Mouse (Mus musculus): ENCODE data around the gene Trrap. TPM values are rescaled to one million over a fixed set of nuclear protein-coding genes. Genes with fewer than 3 reads are reported as not detected.
A peak's percentile ranks its signal among the peaks of the same experiment; 100 is the strongest.

Trrap gene
- polyA plus RNA-seq, 1 experiment = 109 TPM

DNA sequence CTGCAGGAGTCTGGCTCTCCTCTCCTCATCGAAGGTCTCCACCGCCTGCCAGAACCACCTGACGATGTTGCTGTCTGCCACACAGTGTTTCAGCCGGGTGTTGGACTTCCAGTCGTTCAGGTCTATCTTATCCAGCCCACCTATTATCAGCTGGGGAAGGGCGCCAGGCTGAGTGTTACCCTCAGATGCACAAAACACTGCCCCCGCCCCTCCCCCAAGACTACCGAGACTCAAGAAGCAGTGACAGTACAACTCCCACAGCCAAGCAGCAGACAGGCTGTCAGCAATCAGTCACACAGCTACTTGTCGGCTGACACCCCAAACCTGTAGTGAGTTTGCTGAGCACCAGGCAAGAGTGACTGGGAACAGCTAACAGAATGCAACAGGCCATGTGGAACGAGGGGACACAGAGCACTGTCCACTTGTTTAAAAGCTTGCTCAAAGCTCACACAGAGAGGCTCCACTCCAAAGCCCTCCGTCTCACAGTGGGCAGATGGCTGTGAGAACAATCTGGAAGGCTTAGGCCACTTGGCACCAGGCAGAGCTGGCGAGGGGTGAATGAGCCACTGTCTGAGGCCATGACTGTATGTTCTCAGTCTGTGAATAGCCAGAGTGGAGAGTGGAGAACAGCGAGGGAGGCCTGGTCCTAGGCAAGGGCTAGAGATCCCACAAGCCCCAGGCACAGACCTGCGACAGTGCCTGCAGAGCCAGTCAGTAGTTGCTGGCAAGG lies 114.3 kb downstream of the Trrap start:
- peaks cover 2% of the 10 kb centered on the region for H3K36me3 ChIP-seq (ENCODE audit: control insufficient read depth, insufficient read depth, low read length)
- no peaks in the 10 kb centered on the region for H3K27me3 ChIP-seq (ENCODE audit: control insufficient read depth, insufficient read depth, low read length)
- TF ChIP-seq POLR2A (IDR thresholded peaks at IDR 0.05; ENCODE audit: control insufficient read depth, low read depth, low read length) (0 out of 2 replicates have a peak, but pooled peaks have one; percentile 12), CTCF (IDR thresholded peaks at IDR 0.05; ENCODE audit: control insufficient read depth, insufficient read depth, insufficient replicate concordance, low read depth, low read length) (no peak)
- H3K4me1 ChIP-seq (ENCODE audit: control insufficient read depth, insufficient read depth, low read length) = no peaks in the 10 kb centered on the region
- no peak overlapping the region for H3K27ac ChIP-seq (ENCODE audit: control insufficient read depth, insufficient read depth, low read depth, low read length)
- H3K4me3 ChIP-seq (ENCODE audit: control insufficient read depth, low read depth, low read length) = no peak overlapping the region

DNA sequence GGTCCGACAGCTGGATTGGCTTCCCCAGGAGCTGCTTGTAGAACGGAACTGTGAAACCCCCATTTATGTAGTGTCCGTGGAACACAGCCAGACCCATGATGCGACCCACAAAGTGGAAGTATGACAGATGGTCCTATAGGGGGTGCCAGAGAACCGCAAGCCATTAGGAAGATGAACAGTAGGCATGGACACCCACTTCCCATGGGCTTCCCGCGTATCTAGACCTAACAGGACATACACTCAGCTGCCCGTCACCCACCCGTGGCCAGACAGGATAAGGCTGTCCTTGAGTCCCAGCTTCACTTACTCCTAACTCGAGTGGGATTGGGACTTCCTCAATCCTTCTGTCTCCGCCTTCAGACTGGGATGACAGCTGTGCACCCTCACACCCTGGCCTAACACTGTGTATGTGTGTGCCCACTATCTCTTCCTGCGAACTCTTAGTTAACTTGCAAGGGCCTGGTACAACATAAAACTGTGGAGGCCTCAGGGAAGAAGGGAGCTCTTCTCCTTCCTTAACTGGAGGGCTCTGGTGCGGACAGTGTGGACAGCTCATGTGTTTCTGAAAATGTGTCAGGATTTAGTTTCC lies 117.2 kb downstream of the Trrap start:
- no peak overlapping the region for H3K4me3 ChIP-seq (ENCODE audit: control insufficient read depth, low read depth, low read length)
- TF ChIP-seq CTCF (IDR thresholded peaks at IDR 0.05; ENCODE audit: control insufficient read depth, insufficient read depth, insufficient replicate concordance, low read depth, low read length) (peak; percentile 29; the same call in 1 of the 2 replicates), POLR2A (IDR thresholded peaks at IDR 0.05; ENCODE audit: control insufficient read depth, low read depth, low read length) (no peak)
- no peaks in the 10 kb centered on the region for H3K4me1 ChIP-seq (ENCODE audit: control insufficient read depth, insufficient read depth, low read length)
- H3K27me3 ChIP-seq (ENCODE audit: control insufficient read depth, insufficient read depth, low read length) = no peaks in the 10 kb centered on the region
- H3K36me3 ChIP-seq (ENCODE audit: control insufficient read depth, insufficient read depth, low read length) = peaks cover 4% of the 10 kb centered on the region
- H3K27ac ChIP-seq (ENCODE audit: control insufficient read depth, insufficient read depth, low read depth, low read length) = no peak overlapping the region

DNA sequence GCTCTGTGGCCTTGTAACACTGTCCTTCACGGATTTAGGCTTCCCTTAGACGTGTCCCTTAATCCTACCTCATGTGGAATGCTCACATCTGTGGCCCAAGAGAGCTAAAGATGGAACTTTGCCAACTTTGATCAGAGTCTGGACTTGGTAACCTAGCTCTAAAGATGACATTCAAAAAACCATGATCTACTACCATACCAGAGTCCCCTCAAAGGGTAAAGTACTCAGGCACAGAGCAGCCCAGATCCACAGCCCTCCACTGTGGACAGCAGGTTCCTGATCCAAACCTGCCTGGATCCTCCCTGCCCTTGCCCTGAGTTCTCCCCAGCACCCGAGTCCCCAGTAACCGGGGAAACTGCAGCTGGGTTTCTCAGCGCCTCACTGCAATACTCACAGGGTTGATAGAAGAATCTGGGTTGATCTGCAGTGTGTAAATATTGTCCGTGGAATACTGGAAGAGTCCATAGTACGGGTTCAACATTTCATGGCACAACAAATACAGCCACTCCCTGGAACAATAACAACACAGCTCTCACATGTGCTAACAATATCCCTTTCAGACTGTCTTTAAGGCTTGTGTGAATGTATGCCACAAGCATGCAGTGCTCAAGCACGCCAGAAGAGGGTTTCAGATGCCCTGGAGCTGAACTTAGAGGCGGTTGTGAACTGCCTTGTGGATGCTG lies 118.6 kb downstream of the Trrap start:
- TF ChIP-seq CTCF (IDR thresholded peaks at IDR 0.05; ENCODE audit: control insufficient read depth, insufficient read depth, insufficient replicate concordance, low read depth, low read length) = no peak
- no peak for TF ChIP-seq POLR2A (IDR thresholded peaks at IDR 0.05; ENCODE audit: control insufficient read depth, low read depth, low read length)
- Histone ChIP-seq H3K27ac (ENCODE audit: control insufficient read depth, insufficient read depth, low read depth, low read length) (no peak overlapping the region), H3K36me3 (ENCODE audit: control insufficient read depth, insufficient read depth, low read length) (peaks cover 4% of the 10 kb centered on the region), H3K4me3 (ENCODE audit: control insufficient read depth, low read depth, low read length) (no peak overlapping the region), H3K27me3 (ENCODE audit: control insufficient read depth, insufficient read depth, low read length) (no peaks in the 10 kb centered on the region), H3K4me1 (ENCODE audit: control insufficient read depth, insufficient read depth, low read length) (no peaks in the 10 kb centered on the region)

DNA sequence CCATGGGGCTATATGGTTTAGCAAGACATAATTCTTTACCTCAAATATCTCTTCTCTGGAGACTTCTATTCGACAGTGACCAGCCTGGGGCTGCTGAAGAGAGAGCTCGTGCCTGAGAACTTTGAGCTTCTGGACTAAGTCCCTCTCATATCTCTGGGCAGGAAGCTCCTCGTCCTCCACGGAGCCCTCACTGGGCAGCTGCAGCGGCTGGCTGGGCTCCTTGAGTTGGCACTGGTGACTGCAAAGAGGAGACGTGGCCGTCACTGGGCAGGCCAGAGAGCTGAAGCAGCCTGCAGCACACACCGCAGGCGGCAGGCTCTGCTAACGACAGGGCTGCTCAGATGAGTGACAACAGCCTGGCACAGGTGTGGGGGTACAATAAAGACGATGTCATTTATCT lies 123.7 kb downstream of the Trrap start:
- Histone ChIP-seq H3K27me3 (ENCODE audit: control insufficient read depth, insufficient read depth, low read length) (no peaks in the 10 kb centered on the region), H3K4me3 (ENCODE audit: control insufficient read depth, low read depth, low read length) (no peak overlapping the region), H3K4me1 (ENCODE audit: control insufficient read depth, insufficient read depth, low read length) (no peaks in the 10 kb centered on the region), H3K27ac (ENCODE audit: control insufficient read depth, insufficient read depth, low read depth, low read length) (no peak overlapping the region), H3K36me3 (ENCODE audit: control insufficient read depth, insufficient read depth, low read length) (peaks cover 2% of the 10 kb centered on the region)
- TF ChIP-seq POLR2A (IDR thresholded peaks at IDR 0.05; ENCODE audit: control insufficient read depth, low read depth, low read length) = no peak
- TF ChIP-seq CTCF (IDR thresholded peaks at IDR 0.05; ENCODE audit: control insufficient read depth, insufficient read depth, insufficient replicate concordance, low read depth, low read length) = no peak

DNA sequence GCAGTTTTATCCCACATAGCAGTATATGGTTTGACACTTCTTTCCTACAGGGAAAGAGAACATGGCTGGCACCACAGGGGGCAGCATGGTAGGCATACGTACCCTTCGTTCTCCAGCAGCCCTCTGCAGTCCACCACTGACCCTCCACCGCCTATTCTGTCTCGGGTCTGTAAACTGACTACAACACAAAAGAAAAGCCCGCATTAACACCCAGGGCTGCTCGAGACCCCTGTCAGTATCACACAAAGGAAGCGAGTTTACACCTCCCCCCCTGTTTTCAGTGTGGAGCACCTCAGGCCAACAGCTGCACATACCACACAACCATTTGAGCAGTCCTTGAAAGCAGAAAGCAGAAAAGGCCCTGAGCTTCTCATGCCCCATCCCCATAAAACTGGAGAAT lies 130.3 kb downstream of the Trrap start:
- TF ChIP-seq CTCF (IDR thresholded peaks at IDR 0.05; ENCODE audit: control insufficient read depth, insufficient read depth, insufficient replicate concordance, low read depth, low read length) (no peak), POLR2A (IDR thresholded peaks at IDR 0.05; ENCODE audit: control insufficient read depth, low read depth, low read length) (no peak)
- Histone ChIP-seq H3K36me3 (ENCODE audit: control insufficient read depth, insufficient read depth, low read length) (peaks cover 1% of the 10 kb centered on the region), H3K27ac (ENCODE audit: control insufficient read depth, insufficient read depth, low read depth, low read length) (no peak overlapping the region), H3K4me1 (ENCODE audit: control insufficient read depth, insufficient read depth, low read length) (no peaks in the 10 kb centered on the region), H3K27me3 (ENCODE audit: control insufficient read depth, insufficient read depth, low read length) (no peaks in the 10 kb centered on the region), H3K4me3 (ENCODE audit: control insufficient read depth, low read depth, low read length) (no peak overlapping the region)

DNA sequence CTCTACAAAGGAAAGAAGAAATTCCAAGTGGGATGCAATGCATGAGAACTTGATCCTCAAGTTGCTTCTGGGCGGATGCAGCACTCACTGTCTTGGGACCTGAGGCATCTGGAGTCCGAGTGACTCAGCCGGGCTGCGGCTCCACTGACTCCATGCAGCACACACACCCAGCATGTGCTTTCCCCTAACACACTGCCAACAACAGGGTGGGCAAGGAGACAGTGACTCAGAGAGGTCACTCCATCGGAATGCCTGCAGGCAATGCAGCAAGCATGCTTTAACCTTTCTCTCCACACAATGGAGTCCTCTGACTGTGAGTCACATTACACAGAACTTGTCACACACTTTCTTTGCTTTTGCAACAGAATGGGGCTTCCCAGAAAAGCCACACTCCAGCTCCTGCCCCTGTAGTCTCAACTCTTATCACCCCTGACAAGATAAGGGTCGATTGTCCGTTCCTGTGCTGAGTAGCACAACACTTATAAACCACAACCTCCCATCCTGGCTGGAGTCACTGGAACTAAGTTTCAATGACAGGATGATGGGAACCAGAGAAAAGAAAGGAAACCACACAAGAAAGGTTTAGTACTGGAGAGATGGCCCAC lies 131.0 kb downstream of the Trrap start:
- peaks cover 2% of the 10 kb centered on the region; the same call in 1 of the 2 replicates for H3K4me1 ChIP-seq (ENCODE audit: control insufficient read depth, insufficient read depth, low read length)
- H3K36me3 ChIP-seq (ENCODE audit: control insufficient read depth, insufficient read depth, low read length) = peaks cover 1% of the 10 kb centered on the region
- no peak overlapping the region; the same call in 1 of the 2 replicates for H3K27ac ChIP-seq (ENCODE audit: control insufficient read depth, insufficient read depth, low read depth, low read length)
- H3K27me3 ChIP-seq (ENCODE audit: control insufficient read depth, insufficient read depth, low read length) = no peaks in the 10 kb centered on the region
- H3K4me3 ChIP-seq (ENCODE audit: control insufficient read depth, low read depth, low read length) = no peak overlapping the region
- no peak for TF ChIP-seq POLR2A (IDR thresholded peaks at IDR 0.05; ENCODE audit: control insufficient read depth, low read depth, low read length)
- TF ChIP-seq CTCF (IDR thresholded peaks at IDR 0.05; ENCODE audit: control insufficient read depth, insufficient read depth, insufficient replicate concordance, low read depth, low read length) = no peak

DNA sequence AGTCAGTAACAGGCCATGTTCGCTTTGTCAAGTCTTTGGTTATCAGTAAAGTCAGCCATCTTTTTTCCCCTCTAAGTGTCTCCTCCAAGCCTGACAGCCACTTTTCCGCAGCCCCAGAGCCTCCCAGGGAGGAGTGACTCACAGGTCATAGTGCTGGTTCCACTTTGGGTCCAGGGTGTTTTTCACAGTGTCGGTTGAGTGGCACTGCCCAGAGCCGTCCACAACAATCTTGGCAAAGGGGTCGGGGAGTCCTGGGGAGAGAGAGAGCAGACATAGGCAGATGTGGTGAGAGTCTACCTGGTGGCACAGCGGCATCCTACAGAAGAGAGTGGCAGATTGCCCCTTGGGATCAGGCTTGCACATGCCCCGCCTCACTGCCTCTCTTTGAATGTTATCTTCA lies 133.5 kb downstream of the Trrap start:
- Histone ChIP-seq H3K4me3 (ENCODE audit: control insufficient read depth, low read depth, low read length) (no peak overlapping the region), H3K27ac (ENCODE audit: control insufficient read depth, insufficient read depth, low read depth, low read length) (no peak overlapping the region), H3K36me3 (ENCODE audit: control insufficient read depth, insufficient read depth, low read length) (peaks cover 1% of the 10 kb centered on the region), H3K27me3 (ENCODE audit: control insufficient read depth, insufficient read depth, low read length) (no peaks in the 10 kb centered on the region), H3K4me1 (ENCODE audit: control insufficient read depth, insufficient read depth, low read length) (peaks cover 5% of the 10 kb centered on the region; the same call in 1 of the 2 replicates)
- TF ChIP-seq CTCF (IDR thresholded peaks at IDR 0.05; ENCODE audit: control insufficient read depth, insufficient read depth, insufficient replicate concordance, low read depth, low read length) (no peak), POLR2A (IDR thresholded peaks at IDR 0.05; ENCODE audit: control insufficient read depth, low read depth, low read length) (no peak)

All from testis, adult 2 months (tissue).